Mouse (Mus musculus) bone marrow macrophage, adult 2 months (primary cell): ENCODE measurements around the gene Sesn2.
A peak's percentile ranks its signal among the peaks of the same experiment; 100 is the strongest.

Experiments
- CTCF ChIP-seq: IDR thresholded peaks from 2 replicates; pipeline ENCODE4 v1.5.1; 2012; ENCODE audit warnings: low read depth, mild to moderate bottlenecking, low read length, moderate library complexity
- POLR2A ChIP-seq: IDR thresholded peaks from 2 replicates; pipeline ENCODE4 v1.6.1; 2012; ENCODE audit warnings: mild to moderate bottlenecking, low read depth, low read length, borderline replicate concordance

DNA sequence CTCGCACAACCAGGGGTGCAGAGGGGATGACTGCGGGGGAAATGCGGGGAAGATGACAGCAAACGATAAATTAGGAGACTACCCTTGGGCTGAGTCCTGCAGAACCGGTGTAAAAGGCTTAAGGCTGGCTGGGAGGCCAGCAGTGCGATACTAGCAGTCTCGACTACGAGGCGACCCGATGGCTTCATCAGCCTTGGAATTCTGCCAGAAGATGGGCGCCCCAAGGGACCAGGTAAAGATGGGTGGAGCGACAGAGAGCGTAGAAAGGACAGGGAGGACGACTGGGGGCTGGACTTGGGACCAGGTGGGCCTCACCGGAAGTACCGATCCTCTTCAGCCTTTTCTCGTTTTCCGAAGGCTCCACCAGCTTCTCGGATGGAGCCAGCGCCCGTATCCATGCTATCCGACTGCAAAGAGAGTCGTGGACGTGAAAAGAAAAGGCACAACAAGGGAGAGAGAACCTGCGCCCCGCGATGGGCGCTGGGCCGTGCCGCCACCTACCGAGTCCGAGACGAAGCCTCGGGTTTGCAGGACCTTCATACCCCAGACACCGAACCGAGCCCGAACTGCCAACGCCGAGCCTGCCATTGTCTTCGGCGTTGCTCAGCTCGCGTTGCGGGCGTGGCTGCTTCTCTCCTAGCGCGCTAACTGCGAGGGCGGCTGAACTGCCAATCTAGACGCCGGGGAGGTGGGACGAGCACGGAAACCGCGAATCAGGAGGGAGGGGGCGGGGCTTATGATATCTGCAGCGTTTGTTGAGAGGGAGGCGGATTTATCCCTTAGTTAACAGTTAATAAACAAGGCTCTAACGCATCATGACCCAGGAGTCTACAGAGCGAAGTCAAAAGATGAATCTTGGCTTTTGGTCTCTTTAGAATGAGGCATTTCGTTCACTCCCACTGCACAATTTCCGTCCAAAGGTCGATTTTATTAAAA is 22.9 kb upstream of the Sesn2 start, which contains the start of gene Atpif1:
- TF ChIP-seq CTCF (0 out of 2 replicates have a peak, but pooled peaks have one; percentile 7), POLR2A (peak; percentile 39; the same call in 1 of the 2 replicates)
